Mouse (Mus musculus): ENCODE results near the gene Sept3. TPM values are rescaled to one million over a fixed set of nuclear protein-coding genes. Genes with fewer than 3 reads are reported as not detected.
A peak's percentile ranks its signal among the peaks of the same experiment; 100 is the strongest.

Sept3 gene
- polyA plus RNA-seq, 1 experiment from 2014 or later, result 2.1 TPM

GRCm38 (mm10) chr15:82266356-82266755 is 8.3 kb upstream of the Sept3 start:
- no peak overlapping the region for H3K27ac ChIP-seq (replicated peaks)
- no peaks in the 10 kb centered on the region for H3K36me3 ChIP-seq (ENCODE audit: control insufficient read depth, insufficient read depth, low read length)
- no peaks in the 10 kb centered on the region for H3K9me3 ChIP-seq (ENCODE audit: control insufficient read depth, low read length)
- 8% methylated on average over 6 of the region's 6 CpGs for WGBS
- no peaks in the 10 kb centered on the region for H3K4me1 ChIP-seq (replicated peaks; ENCODE audit: control insufficient read depth, insufficient read depth)
- no peak; the same call in 1 of the 2 replicates for ATAC-seq (ENCODE audit: low FRiP score, low TSS enrichment)
- H3K27me3 ChIP-seq (ENCODE audit: control insufficient read depth, insufficient read depth, low read length), result no peaks in the 10 kb centered on the region
- no peak overlapping the region for H3K4me2 ChIP-seq (replicated peaks; ENCODE audit: low read depth)
- no peak overlapping the region for H3K4me3 ChIP-seq (ENCODE audit: low read depth, low read length)
- H3K9ac ChIP-seq (ENCODE audit: low read length), result no peak overlapping the region
- DNase-seq (ENCODE audit: low spot score), result peak; percentile 63
- peak; percentile 91 for TF ChIP-seq CTCF (IDR thresholded peaks at IDR 0.05; ENCODE audit: low read depth)
- no peak for TF ChIP-seq EP300 (optimal IDR thresholded peaks at IDR 0.05)

DNA sequence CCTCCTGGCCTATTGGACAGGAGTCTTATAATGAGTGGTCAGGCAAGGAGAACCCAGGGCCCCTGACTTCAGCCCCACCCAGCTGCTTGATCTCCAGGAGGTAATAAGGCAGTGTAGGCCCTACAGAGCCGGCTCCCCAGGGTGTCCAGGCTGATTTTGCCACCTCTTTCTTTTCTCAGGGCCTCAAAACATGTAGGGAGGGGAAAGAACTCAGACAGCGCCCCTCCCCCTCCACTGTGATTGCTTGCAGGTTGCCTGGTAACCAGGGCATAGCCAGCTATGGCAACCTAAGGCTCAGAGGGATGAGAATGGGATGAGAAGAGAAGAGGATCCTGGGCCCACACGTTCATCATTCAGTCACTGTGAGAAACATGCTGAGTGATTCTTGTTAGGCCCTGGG is 6.5 kb upstream of the Sept3 start:
- TF ChIP-seq EP300 (optimal IDR thresholded peaks at IDR 0.05), result no peak
- no peak for TF ChIP-seq CTCF (IDR thresholded peaks at IDR 0.05; ENCODE audit: low read depth)
- Histone ChIP-seq H3K9ac (ENCODE audit: low read length) (no peak overlapping the region), H3K27ac (replicated peaks) (no peak overlapping the region), H3K4me1 (replicated peaks; ENCODE audit: control insufficient read depth, insufficient read depth) (no peaks in the 10 kb centered on the region), H3K9me3 (ENCODE audit: control insufficient read depth, low read length) (no peaks in the 10 kb centered on the region), H3K4me2 (replicated peaks; ENCODE audit: low read depth) (no peak overlapping the region), H3K36me3 (ENCODE audit: control insufficient read depth, insufficient read depth, low read length) (no peaks in the 10 kb centered on the region), H3K4me3 (ENCODE audit: low read depth, low read length) (no peak overlapping the region), H3K27me3 (ENCODE audit: control insufficient read depth, insufficient read depth, low read length) (no peaks in the 10 kb centered on the region)
- ATAC-seq (ENCODE audit: low FRiP score, low TSS enrichment), result no peak
- WGBS, result 36% methylated on average over 3 of the region's 3 CpGs
- DNase-seq (ENCODE audit: low spot score), result no peak

DNA sequence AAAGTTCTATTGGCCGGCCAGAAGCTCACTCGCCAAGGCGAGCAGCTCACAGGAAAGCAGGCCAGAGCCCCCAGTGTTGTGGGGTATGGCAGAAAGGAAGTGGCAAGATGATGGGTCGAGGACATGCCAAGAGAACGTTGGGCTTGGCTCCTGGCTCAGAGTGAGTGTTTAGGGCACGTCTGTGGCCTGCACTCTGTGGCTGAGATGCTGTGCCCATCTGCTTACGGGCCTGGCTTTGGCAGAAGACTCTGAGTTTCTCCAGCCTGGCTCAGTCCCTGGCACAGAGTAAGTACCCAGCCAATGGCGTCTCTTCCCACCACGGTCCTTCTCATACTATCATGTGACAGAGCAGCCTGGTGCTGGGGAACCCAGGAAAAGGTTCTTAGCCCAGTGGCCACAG is 5.9 kb upstream of the Sept3 start:
- Histone ChIP-seq H3K4me1 (replicated peaks; ENCODE audit: control insufficient read depth, insufficient read depth) (no peaks in the 10 kb centered on the region), H3K36me3 (ENCODE audit: control insufficient read depth, insufficient read depth, low read length) (no peaks in the 10 kb centered on the region)
- 84% methylated on average over 9 of the region's 9 CpGs for WGBS

GRCm38 (mm10) chr15:82271201-82271600 is 3.5 kb upstream of the Sept3 start:
- 3% methylated on average over 5 of the region's 5 CpGs for WGBS
- H3K4me1 ChIP-seq (replicated peaks; ENCODE audit: control insufficient read depth, insufficient read depth), result no peaks in the 10 kb centered on the region; the same call in 1 of the 2 replicates
- no peaks in the 10 kb centered on the region for H3K36me3 ChIP-seq (ENCODE audit: control insufficient read depth, insufficient read depth, low read length)
- no peak overlapping the region for H3K4me2 ChIP-seq (replicated peaks; ENCODE audit: low read depth)
- H3K9ac ChIP-seq (ENCODE audit: low read length), result no peak overlapping the region
- ATAC-seq (ENCODE audit: low FRiP score, low TSS enrichment) (peak; percentile 50), DNase-seq (ENCODE audit: low spot score) (peak; percentile 87)
- TF ChIP-seq CTCF (IDR thresholded peaks at IDR 0.05; ENCODE audit: low read depth) (peak; percentile 94), EP300 (optimal IDR thresholded peaks at IDR 0.05) (no peak)
- no peaks in the 10 kb centered on the region for H3K27me3 ChIP-seq (ENCODE audit: control insufficient read depth, insufficient read depth, low read length)
- H3K27ac ChIP-seq (replicated peaks), result no peak overlapping the region
- no peaks in the 10 kb centered on the region for H3K9me3 ChIP-seq (ENCODE audit: control insufficient read depth, low read length)
- no peak overlapping the region for H3K4me3 ChIP-seq (ENCODE audit: low read depth, low read length)

More for the DNA sequence above, 5.9 kb upstream of the Sept3 start:
- no peaks in the 10 kb centered on the region for H3K27me3 ChIP-seq (ENCODE audit: control insufficient read depth, insufficient read depth, low read length)
- H3K9me3 ChIP-seq (ENCODE audit: control insufficient read depth, low read length), result no peaks in the 10 kb centered on the region
- no peak overlapping the region for H3K9ac ChIP-seq (ENCODE audit: low read length)
- ATAC-seq (ENCODE audit: low FRiP score, low TSS enrichment) (no peak), DNase-seq (ENCODE audit: low spot score) (no peak)
- no peak overlapping the region for H3K27ac ChIP-seq (replicated peaks)
- no peak overlapping the region for H3K4me3 ChIP-seq (ENCODE audit: low read depth, low read length)
- TF ChIP-seq EP300 (optimal IDR thresholded peaks at IDR 0.05) (no peak), CTCF (IDR thresholded peaks at IDR 0.05; ENCODE audit: low read depth) (no peak)
- no peak overlapping the region for H3K4me2 ChIP-seq (replicated peaks; ENCODE audit: low read depth)

DNA sequence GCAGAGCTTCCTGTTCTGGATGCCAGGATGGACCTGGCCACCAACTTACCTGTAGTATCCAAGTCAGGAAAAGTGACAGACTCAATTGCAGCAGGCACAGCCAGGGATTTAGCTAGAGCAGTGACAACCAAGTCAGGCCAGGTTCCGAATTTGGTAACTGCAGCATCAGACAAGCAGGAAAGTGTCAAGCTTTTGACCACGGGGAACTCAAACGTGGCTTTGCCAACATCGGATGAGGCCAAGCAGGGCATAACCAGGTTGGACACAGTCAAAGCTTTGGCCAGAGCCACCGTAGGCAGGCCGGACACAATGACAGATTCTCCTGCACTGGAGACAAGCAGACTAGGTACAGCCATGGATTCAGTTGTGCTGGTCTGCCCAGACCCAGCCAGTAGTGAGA is 2.4 kb upstream of the Sept3 start:
- Histone ChIP-seq H3K27me3 (ENCODE audit: control insufficient read depth, insufficient read depth, low read length) (no peaks in the 10 kb centered on the region), H3K4me3 (ENCODE audit: low read depth, low read length) (no peak overlapping the region), H3K9ac (ENCODE audit: low read length) (no peak overlapping the region), H3K36me3 (ENCODE audit: control insufficient read depth, insufficient read depth, low read length) (no peaks in the 10 kb centered on the region), H3K9me3 (ENCODE audit: control insufficient read depth, low read length) (no peaks in the 10 kb centered on the region), H3K27ac (replicated peaks) (no peak overlapping the region), H3K4me2 (replicated peaks; ENCODE audit: low read depth) (no peak overlapping the region), H3K4me1 (replicated peaks; ENCODE audit: control insufficient read depth, insufficient read depth) (no peaks in the 10 kb centered on the region; the same call in 1 of the 2 replicates)
- 84% methylated on average over 6 of the region's 6 CpGs for WGBS
- ATAC-seq (ENCODE audit: low FRiP score, low TSS enrichment) (no peak), DNase-seq (ENCODE audit: low spot score) (no peak)
- TF ChIP-seq CTCF (IDR thresholded peaks at IDR 0.05; ENCODE audit: low read depth), result no peak

DNA sequence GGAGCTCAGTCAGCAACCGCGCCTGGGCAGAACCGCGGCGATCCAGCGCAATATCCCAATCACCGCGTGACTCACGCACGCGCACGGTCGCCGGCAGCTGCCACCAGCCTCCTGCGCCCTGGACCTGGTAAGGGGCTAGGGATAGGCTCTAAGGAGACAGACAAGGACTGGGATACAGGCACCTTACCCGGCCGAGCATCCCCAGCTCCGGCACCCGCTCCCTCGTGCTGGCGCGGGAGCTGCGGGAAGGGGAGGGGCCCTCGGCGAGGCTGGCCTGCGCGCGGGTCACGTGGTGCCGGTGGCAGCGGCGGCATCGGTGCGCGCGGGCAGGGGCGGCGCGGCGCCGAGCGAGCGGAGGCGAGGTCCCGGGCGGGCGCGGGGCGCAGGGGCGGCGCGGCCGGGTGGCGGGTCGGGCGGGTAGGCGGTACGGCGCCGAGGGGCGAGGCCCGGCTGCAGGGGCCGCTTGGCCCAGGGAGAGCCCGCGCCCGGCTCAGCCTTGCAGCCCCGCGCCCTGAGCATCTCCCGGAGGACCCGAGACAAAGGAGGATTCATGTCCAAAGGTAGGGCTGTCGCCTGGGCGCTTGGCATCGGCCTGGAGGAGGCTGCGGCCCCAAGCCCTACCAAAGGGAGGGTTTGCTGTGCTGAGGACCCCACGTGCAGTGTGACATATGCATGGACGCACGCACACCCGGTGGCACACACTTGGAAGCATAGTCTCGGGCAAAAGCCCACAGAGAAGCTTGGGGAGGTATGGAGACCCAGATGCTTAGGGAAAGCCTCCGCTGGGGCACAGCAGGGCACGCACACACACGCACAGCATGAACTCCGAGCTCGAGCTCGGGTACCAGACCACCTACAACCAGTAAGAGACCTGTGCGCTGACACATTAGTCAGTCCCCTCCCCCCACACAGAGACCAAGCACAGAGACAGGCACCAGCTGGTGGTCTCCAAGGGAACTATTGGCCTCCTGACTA is 521 bp downstream of the Sept3 start:
- peak; percentile 39; the same call in 1 of the 2 replicates for ATAC-seq (ENCODE audit: low FRiP score, low TSS enrichment)
- H3K4me3 ChIP-seq (ENCODE audit: low read depth, low read length), result peak overlapping the region; percentile 47
- H3K4me1 ChIP-seq (replicated peaks; ENCODE audit: control insufficient read depth, insufficient read depth), result no peaks in the 10 kb centered on the region; the same call in 1 of the 2 replicates
- 2% methylated on average over 77 of the region's 86 CpGs for WGBS
- no peaks in the 10 kb centered on the region for H3K36me3 ChIP-seq (ENCODE audit: control insufficient read depth, insufficient read depth, low read length)
- peak; percentile 57 for DNase-seq (ENCODE audit: low spot score)
- no peaks in the 10 kb centered on the region for H3K27me3 ChIP-seq (ENCODE audit: control insufficient read depth, insufficient read depth, low read length)
- TF ChIP-seq EP300 (optimal IDR thresholded peaks at IDR 0.05) (no peak), CTCF (IDR thresholded peaks at IDR 0.05; ENCODE audit: low read depth) (no peak)
- no peak overlapping the region for H3K27ac ChIP-seq (replicated peaks)
- H3K4me2 ChIP-seq (replicated peaks; ENCODE audit: low read depth), result peak overlapping the region; percentile 82
- no peaks in the 10 kb centered on the region for H3K9me3 ChIP-seq (ENCODE audit: control insufficient read depth, low read length)
- peak overlapping the region; percentile 52 for H3K9ac ChIP-seq (ENCODE audit: low read length)

All from stomach, postnatal 0 days (tissue).